Mouse (Mus musculus) left cerebral cortex, postnatal 10 days (tissue): Measurements from ENCODE around the gene Inpp5a. TPM values are rescaled to one million over a fixed set of nuclear protein-coding genes. Genes with fewer than 3 reads are reported as not detected.
"Not testable (repeated sequence)": the region's sequence is repeated elsewhere in the genome, so short reads cannot be mapped to it uniquely, and the experiment has no call there.

Experiments used
- DNase-seq, 2 experiments: peaks; one replicate each; pipeline ENCODE4 v3.0.0; 2021 to 2022; ENCODE audit warnings: low spot score in 2 of 2, mixed read lengths in 1 of 2; ENCODE audit errors: extremely low spot score in 1 of 2
- intact Hi-C: fragments of 180-260 bp; cut with DNase I; formaldehyde crosslinking; loops from one replicate; pipeline ENCODE4 v1.15.1; 2025
- total RNA-seq, 2 experiments: library from RNA; stranded (reverse); gene quantifications; 2 replicates each; pipeline ENCODE4 v1.2.3; 2021

The Inpp5a gene
- total RNA-seq, 2 experiments from 2014 or later = 43.3 to 44.4 TPM

DNA sequence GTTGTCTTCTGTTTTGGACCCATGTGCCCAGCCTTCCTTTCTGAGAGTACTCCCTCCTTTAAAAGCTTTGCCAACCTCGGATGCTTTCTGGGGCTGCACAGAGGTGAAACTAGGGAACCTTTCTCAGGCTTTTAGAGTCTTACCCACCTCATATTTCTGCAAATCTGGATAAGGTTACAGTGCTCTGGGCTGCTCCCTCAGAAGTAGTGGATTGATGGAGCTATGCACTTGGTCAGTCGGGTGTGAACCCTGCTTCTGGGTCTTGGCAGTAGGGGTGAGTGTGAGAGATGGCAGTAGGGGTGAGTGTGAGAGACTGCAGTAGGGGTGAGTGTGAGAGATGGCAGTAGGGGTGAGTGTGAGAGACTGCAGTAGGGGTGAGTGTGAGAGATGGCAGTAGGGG, 46.0 kb downstream of the Inpp5a start:
- intact Hi-C loops, DNase-seq: not testable (repeated sequence)

DNA sequence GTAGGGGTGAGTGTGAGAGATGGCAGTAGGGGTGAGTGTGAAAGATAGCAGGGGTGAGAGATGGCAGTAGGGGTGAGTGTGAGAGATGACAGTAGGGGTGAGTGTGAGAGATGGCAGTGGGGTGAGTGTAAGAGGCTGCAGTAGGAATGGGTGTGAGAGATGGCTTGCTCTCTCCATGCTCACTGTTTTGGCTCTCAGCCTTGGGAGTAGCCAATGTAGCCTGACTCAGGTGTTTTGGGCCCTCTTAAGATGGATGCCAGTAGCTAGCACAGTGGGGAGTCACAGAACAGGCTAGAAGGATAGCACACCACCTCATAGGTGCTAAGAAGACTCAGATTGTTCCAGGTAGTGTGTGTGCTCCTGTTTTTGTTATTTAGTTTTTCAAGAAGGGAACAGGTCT, 46.8 kb downstream of the Inpp5a start:
- DNase-seq = no peak
- intact Hi-C loops = no loop called here

DNA sequence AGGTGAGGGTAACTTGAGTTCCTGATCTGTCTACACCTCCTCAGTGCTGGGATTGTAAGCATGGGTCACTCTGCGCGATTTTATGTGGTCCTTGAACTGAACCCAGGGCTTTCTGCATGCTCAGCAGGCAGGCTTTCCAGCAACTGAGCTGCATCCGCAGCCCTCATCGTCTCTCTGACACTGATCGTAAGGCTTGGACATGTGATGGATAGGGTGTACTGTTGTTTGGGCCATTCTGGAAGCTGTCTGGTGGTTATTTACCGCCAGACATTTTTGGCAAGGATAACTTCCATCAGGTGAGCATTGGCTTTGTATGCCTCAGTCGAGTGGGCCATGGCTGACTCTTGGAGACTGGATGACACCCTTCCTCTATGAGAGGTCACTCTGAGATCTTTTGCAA, 48.0 kb downstream of the Inpp5a start:
- DNase-seq = no peak
- intact Hi-C loops = no loop called here

DNA sequence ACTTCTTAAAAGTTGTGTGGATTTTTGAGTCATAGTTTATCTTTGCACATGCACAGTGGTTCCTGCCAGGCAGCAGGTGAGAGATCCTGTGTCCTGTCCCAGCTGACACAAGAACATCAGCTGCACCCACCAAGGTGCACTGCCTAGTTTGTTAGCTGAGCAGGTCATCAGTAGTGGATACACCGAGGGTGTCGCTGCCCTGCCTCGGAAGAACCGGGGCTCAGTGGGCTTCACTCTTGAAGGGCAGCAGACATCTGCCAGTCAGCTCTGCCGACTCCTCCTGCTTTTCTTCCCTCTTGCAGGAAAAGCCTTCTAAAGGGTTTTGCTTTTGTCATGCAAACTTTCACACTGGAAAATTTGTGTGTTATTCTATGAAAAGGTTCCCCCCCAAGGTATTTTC, 48.6 kb downstream of the Inpp5a start:
- DNase-seq = no peak
- intact Hi-C loops = no loop called here

DNA sequence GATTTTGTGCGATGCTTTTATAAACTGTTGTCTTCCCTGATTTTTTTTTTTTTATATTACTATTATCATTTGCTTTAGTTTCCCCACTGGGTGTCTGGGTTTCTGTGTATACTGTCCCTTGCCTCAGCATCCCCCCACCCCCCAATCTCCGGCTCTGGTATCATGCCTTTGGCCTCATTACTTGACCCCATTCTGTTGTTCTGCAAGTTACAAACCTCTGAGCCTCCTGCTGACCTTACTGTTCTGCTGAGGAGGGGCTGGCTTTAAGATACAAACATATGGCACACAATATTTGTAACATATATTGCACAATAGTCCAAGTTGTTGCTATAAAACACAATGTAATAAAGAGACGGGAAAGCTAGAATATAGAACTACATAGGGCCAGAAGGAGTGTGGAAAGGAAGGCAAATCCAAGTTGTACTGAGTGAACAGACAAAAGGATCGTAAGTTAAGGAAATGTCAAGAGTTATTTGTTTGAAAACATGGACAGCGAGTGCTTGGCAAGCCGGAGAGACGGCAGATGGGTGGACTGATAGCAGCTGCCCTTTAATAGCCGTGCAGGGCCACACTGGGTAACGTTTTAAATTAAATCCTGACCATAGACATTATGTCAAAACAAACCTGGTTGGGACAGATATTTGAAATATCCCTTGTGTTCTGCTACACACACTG, 49.2 kb downstream of the Inpp5a start:
- DNase-seq = no peak
- intact Hi-C loops = no loop called here

DNA sequence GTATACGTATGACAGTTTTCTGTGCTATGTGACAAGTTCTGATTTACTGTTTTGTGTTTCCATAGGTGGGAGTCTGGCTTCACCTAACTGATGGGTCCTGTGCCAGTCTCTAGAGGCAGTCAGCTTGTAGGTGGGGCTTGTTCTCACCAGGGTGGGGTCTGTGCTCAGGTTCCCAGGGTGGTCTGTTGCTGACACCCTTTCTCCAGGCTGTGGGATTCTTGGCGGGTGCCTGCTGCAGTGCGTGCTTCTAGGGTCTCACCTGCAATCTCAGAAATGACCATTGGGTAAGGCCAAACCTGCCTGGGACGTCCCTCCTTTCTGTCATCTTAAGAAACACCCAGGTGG, 49.7 kb downstream of the Inpp5a start:
- DNase-seq = no peak
- intact Hi-C loops = no loop called here

DNA sequence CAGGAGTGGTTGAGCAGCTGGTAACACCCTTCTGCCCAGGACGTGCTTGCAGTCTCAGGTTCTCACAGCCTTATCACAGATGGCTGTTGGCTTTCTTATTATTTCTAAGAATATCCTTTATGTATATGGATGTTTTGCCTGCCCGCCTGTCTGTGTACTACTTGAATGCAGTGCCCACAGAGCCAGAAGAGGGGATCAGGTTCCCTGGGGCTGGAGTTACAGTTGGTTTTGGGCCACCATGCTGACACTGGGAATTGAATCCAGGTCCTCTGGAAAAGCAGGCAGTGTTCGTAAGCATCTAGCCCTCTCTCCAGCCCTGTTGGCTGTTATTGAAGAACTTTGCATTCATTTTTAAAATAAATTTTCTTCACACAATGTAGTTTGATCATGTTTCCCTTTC, 50.1 kb downstream of the Inpp5a start:
- intact Hi-C loops = no loop called here
- no peak for DNase-seq

DNA sequence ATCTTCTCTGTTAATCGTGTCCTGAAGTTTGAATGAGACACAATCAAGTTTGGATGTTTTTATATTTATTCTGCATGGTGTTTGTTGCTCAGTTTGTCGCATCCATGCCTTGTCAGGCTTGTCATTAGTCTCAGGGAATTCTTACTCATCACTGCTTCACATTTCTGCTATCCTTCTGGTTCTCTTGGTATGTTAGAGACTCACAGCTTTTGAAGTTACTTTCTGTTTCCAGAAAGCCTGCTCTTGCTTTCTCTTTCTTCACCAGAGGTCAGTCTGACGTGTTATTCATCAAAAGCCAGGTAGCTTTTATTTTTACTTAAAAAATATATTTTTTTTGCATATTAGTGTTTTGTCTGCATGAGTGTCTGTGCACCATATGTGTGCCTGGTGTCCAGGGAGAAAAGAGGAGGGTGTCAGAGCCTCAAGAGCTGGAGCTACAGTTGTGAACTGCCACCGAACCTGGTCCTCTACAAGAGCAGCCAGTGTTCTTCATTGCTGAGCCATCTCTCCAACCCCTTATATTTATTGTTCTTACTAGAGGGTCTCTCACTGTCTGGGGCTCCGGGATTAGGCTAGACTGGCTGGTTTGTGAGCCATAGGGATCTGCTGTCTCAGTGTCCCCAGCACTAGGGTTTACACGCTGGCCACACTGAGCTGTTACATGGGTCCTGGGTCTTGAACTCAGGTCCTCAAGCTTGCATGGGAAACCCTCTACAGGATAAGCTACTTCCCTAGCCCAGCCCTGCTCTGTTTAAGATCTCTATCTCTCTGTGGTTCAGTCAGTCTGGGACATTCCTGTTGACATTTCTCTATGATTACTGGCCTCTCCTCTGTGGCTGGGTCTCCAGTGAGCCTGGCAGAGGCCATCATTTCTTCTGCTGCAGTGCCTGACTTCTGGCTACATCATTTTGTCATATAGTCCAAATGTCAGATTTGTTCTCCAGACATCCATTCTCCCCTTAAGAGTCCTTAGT, 51.3 kb downstream of the Inpp5a start:
- intact Hi-C loops = no loop called here
- no peak for DNase-seq

DNA sequence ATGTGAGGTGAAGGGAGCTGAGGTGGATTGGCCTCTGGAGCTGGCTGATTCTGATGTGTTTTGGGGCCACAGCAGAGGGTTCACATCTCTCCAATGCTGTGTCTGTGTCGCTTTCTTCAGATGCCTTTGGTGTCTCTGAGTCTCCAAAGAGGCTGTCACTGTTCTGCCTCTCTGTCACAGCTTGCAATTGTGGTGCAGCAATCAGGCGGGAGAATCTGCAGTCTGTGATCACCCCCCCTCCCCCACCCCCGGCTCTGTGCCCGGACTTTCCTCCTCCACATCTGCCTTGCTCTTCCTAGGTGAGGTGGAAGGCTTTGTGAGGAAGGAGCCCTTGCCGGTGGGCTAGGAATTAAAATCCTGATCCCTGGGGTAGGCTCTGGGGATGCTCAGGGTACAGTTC, 52.1 kb downstream of the Inpp5a start:
- no peak for DNase-seq
- intact Hi-C loops = no loop called here

DNA sequence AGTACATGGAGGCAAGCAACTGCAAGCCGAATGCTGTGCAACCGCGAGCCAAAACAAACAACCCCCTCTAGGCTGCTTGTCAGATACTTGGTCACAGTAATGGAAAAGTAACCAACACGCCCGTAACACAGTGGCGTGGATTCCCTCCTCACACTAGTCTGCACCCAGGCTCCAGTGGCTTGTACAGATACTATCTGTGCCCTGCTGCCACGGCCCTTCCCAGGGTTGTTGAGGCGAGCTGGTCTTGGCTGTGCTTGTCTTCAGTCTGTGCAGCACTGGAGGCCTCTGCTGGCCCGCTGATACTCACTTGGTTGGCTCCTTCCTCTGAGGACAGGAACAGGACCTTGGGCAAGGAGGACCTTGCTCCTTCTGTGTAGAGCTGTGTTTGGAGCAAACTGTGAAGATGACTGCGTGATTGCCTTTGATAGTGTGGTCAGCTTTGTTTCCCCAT, 52.9 kb downstream of the Inpp5a start:
- DNase-seq = peak in 1 of 2 experiments; percentile 47
- intact Hi-C loops = no loop called here

DNA sequence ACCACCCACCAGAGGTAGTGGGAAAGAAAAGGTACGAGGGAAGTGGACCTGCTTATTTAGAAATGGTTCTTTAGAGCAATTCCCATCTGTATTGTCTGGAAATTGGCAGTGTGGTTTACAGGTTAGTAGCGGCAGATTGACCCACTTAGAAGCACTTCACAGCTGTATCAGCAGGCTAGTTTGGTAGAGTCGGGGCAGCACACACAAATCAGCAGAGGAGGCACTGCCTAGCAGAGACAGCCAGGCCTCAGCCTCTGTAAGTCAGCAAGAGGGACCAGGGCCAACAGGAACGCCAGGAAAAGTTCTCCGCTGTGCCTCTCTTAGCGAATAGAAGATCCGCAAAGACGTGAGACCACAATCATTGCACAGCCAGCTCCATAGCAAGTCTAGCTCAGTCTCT, 56.7 kb downstream of the Inpp5a start:
- intact Hi-C loops = no loop called here
- DNase-seq = no peak

DNA sequence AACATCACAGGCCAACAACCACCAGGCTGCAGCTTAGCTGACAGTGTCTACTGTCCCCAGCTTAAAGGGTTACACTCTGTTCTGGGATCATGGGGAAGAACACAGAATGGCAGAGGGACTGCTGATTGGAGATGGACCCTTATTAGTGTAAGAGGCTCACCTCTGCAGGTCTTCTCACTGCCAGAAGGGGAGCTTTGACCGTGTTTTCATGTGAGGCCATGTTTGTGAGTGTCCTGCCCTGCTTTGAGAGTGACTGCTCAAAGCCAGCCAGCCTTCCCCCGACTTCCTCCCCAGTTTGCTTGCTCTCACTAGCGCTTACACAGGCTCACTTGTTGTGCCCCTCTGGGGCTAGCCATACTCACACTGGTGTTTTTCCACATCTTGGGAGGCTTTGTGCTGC, 58.5 kb downstream of the Inpp5a start:
- intact Hi-C loops = no loop called here
- no peak for DNase-seq

DNA sequence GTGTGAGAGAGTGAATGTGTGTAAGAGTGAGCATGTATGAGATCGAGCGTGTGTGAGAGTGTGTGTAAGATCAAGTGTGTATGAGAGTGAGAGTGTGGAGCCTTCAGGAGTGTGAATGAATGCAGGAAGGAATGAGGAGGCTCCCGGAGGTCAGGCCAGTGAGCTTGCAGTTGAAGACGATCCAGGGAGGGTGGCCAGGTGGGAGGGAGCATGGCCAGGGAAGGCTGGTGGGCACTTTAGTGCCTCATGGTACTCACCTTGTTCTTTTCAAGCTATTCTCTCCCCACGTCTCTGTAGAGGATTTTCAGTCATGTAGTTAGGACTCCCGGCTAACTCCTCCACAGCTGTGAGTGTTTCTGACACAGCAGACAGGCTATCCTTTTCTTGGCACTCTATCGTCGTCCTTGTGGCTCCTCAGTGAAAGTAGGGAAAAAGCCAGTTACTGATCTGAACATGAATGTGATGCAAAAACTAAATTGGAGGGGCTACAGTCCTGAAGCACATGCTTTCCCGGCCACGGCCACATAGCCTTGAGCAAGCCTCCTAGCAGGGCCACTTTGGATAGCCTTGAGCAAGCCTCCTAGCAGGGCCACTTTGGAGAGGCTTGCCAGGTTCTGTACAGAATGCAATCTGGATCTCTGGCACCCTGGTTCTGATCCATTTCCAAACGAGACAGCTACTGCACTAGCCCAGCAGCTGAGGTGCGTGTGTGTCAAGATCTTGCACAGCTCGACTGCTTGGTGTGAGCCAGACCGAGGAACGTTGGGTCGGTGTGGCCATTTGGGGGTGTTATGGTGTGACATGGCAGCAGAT, 61.5 kb downstream of the Inpp5a start:
- DNase-seq = no peak
- intact Hi-C loops = no loop called here

DNA sequence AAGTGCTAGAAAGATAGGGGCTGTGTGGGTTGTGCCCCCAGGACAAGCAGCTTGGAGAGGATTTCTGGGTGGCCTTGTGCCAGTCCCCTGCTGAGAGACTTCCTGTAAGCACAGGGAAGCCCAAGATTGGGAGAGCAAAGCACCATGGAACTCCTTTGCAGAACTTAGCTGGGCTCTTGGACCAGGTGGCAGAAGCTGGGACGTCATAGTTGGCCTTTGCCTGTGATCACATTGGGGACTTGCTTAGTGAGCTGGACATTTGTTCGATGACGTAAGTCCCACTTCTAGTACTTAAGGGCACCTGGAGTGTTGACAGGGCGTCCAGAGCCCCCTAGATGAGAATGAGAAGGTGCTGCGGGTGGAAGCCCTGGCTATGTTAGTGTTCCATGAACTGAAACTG, 62.8 kb downstream of the Inpp5a start:
- intact Hi-C loops = no loop called here
- DNase-seq = no peak

DNA sequence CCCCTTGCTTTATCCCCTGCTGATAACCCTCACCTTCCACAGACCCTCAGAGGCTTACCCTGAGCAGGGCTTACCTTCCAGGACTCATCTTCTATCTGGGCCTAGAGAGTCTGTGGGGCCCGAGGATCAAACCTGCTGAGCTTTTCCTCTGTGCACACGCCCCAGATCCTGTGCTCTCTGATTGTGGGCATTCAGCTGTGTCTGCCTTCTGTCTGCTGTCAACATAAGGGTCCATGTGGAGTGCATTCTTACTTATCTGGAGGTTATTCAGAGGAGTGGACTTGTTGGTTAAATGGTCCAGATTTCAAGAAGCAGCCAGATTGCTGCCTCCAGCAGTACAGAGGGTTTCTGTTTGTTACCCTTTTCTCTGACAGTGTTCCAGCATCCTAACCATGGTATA, 63.3 kb downstream of the Inpp5a start:
- intact Hi-C loops = no loop called here
- DNase-seq = no peak

DNA sequence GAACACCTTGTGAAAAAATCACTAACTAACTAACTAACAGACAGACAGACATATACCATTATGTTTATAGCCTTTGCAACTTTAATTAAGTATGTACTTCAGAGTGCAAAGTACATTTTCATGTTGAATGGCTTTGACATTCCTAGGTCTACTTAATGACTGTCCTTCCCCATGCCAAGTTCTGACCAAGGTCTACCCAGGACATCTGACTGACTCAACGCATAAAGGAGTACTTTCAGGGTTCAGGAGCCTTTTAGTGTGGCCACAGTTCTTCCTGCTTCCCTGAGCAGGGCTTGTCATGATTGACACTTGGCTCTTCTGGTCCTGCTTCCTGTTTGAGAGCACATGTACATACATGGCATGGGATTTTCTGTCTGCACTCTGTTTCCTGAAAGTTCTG, 64.3 kb downstream of the Inpp5a start:
- no peak for DNase-seq
- intact Hi-C loops = no loop called here

DNA sequence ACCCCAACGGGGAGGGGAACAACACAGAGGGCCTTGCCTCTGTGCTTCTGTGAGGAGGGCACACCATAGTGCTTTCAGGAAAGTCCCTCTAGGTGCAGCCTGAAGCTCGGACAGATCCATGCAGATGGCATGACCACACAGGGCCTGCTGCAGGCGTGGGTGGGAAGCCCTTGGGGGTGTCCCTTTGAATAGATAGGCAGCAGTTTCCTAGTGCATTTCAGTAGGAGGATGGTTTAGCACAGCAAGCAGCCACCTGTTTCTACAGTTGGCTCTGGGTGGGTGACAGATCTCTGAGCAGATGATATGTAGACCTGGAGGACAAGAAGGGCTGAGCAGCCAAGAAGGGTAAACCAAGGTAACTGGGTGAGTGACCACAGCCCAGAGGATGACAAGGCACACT, 65.4 kb downstream of the Inpp5a start:
- intact Hi-C loops = no loop called here
- no peak for DNase-seq

DNA sequence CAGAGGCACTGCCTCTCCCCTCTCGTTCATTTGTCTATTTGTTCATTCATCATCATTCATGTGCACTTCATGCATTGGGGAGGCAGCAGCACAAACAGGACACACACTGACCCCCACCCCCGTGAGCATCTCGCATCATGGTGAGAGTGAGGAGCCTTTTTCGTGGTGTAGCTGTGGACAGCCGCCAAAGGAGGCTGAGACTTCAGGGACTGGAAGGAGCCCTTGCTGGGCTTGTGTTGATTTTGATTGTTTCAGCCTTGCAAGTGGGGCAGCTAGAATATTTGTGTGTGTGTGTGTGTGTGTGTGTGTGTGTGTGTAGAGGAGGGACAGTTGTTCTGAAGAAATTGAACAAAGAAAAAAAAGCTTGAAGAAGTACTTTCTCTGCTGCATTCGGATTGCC, 67.8 kb downstream of the Inpp5a start:
- intact Hi-C loops = no loop called here
- DNase-seq = no peak

DNA sequence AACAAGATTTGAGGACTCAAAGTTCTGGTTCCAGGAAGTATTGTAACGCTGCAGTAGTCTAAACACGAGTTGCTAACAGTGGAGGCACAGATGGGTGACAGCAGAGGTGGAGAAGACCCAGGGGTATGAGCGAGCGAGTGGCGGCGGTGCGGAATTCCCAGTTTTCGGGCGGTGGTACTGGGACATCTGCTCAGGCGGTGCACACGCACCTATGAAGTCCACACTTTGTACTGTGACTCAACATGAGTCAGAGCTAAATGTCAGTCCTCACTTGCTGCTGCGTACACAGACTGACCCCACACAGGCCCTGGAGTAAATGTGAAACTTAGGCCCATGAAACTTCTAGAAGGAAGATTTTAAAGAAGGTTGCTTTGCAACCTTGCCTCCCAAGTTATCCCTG, 72.4 kb downstream of the Inpp5a start:
- DNase-seq = no peak
- intact Hi-C loops = no loop called here

DNA sequence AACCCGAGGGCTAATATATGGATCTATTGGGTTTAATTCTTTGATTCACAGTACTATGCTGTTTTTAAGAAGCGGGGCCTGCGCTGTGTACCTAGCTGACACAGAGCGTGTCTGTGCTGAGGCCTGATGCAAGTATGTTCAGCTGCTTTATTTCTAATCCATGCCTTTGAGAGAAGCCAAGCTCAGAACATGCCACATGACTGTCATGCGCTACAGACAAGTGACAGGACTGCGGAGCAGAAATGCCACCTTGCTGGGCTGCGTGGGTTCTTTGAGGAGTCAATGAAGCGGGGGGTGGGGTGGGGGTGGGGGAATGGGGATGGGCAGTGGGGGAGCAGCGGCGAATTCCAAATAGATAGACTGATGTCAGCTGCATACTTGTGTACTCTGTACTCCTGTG, 73.2 kb downstream of the Inpp5a start:
- DNase-seq = no peak
- intact Hi-C loops = no loop called here
